Comparison of ENCODE assay signal across 22 mouse cellular contexts in genomic region chr13:89530386-89530785, GRCm38 (mm10). TPM values are rescaled to one million over a fixed set of nuclear protein-coding genes. Genes with fewer than 3 reads are reported as not detected.
DNase-seq lines count a peak whose midpoint lies in the region; ATAC-seq lines count a peak whose summit lies in the region.
"Had no signal": no experiment of that assay in that cellular context is flagged by ENCODE, and none has a peak within 500 bp of the region (broad histone marks: within the 10 kb centered on the region; RNA-seq: fewer than 3 reads in every experiment).

No protein-coding gene starts in this region.

- DNase-seq in CD4-positive, CD25-positive, alpha-beta regulatory T cell, adult 2 months (ENCODE audit: low read depth, low spot score) = peak; percentile 34
- DNase-seq in frontal cortex, postnatal 25 days (ENCODE audit: low spot score in 2 of 2) = no peak
- DNase-seq: adrenal gland, adult 2 months; adrenal gland, postnatal 14 days; adrenal gland, postnatal 36 days; cerebellum, adult 11-12 months; cerebellum, adult 2 months; cerebellum, adult 9-11 months; cerebellum, postnatal 14 days; cerebellum, postnatal 36 days; embryo, embryonic 11 days; forebrain, postnatal 0 days had no signal

- ATAC-seq in activated CD4-positive, CD25-positive, alpha-beta regulatory T cell, adult 4 months = peak; percentile 57
- ATAC-seq in inflammation-experienced regulatory T-cells, adult 6 months = peak; percentile 61
- no peak for ATAC-seq in erythroid progenitor cell, adult 5-6 weeks (replicated peaks; ENCODE audit: low FRiP score, poor library complexity, severe bottlenecking)
- no peak for ATAC-seq in megakaryocyte, adult 5-6 weeks (ENCODE audit: poor library complexity, severe bottlenecking)
- ATAC-seq: forebrain, embryonic 13.5 days; forebrain, embryonic 15.5 days; forebrain, postnatal 0 days; Patski had no signal

RNA-seq across cellular contexts. Expression of gene Hapln1, which starts 9.2 kb away (rescaled TPM):
- polyA plus RNA-seq in activated CD4-positive, CD25-positive, alpha-beta regulatory T cell, adult 4 months (2017; shearing (Covaris generic)) = not detected
- polyA plus RNA-seq in inflammation-experienced regulatory T-cells, adult 6 months (2017; shearing (Covaris generic)) = 1 to 10 TPM in 1 of 3 experiments, under 1 TPM in 1, not detected in 1; 0.12 to 2.3 TPM
- not detected in 2 replicates for total RNA-seq in erythroid progenitor cell, adult 5-6 weeks (2015; ENCODE audit: low replicate concordance)
- not detected in 2 replicates for total RNA-seq in erythroid progenitor cell, adult 5-6 weeks (2017; ENCODE audit: low replicate concordance)
- 0.25 TPM in 1 of 2 replicates, not detected in the other for total RNA-seq in megakaryocyte, adult 5-6 weeks (2015)
- not detected in 2 replicates for total RNA-seq in megakaryocyte, adult 5-6 weeks (2017)
- total RNA-seq: common myeloid progenitor, adult 5-6 weeks had no signal
- polyA plus RNA-seq: erythroblast, embryonic 14.5 days; G1E; Patski had no signal

Comparison
In these comparisons a context has a peak if more than half of its experiments do, and no peak if none do; other contexts are left out.
1. ATAC-seq: peak in activated CD4-positive, CD25-positive, alpha-beta regulatory T cell, adult 4 months (single experiment) and inflammation-experienced regulatory T-cells, adult 6 months (single experiment); none in erythroid progenitor cell, adult 5-6 weeks (single experiment) and megakaryocyte, adult 5-6 weeks (single experiment).